Mouse (Mus musculus): ENCODE data around the gene Olfr1086. TPM values are rescaled to one million over a fixed set of nuclear protein-coding genes. Genes with fewer than 3 reads are reported as not detected.

The Olfr1086 gene
- polyA plus RNA-seq (2014; fragmentation: Illumina TruSeq; extraction: RNeasy Lipid Tissue Mini Kit (QIAGEN cat#74804); ENCODE audit: low read depth, low replicate concordance) = not detected

GRCm38 (mm10) chr2:86679992-86680391 lies at the start of gene Olfr1086:
Olfr1086 (minus strand) TSS chr2:86680092.

GRCm38 (mm10) chr2:86698295-86698694 lies 18.4 kb upstream of the Olfr1086 start, which contains the start of gene Olfr1087:
Olfr1087 (minus strand) TSS chr2:86698395.

DNA sequence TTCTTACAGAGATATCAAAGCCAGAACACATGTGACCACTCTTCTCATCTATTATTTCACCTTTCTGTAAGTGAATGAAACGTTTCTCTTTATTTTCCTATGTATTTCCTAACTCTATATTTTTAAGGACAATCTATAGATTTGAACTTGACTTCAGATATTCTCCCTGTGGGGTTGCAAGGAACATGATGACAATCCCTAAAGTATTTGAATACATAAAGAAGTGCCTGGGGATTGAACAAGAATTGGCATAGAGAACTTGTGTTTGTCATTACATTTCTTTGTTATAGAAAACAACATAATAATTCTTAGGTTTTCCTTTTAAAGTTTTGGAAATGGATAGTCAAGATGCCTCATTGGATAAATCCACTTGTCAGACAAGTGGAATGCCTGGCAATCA lies 18.0 kb downstream of the Olfr1086 start, which contains the start of gene Olfr1085:
Gene Olfr1085, minus strand, starts transcription at position 101 of the 400 bp plus-strand sequence.

GRCm38 (mm10) chr2:86639625-86640024 lies 40.3 kb downstream of the Olfr1086 start, which contains the start of gene Olfr1084:
Olfr1084 (minus strand) TSS chr2:86639725.

Other genes starting within 250 kb of the Olfr1086 start
- gene Olfr1065, start 229.5 kb downstream of the Olfr1086 start, polyA plus RNA-seq (2014; fragmentation: Illumina TruSeq; extraction: RNeasy Lipid Tissue Mini Kit (QIAGEN cat#74804); ENCODE audit: low read depth, low replicate concordance) = not detected
- not detected for gene Olfr1066, start 223.8 kb downstream of the Olfr1086 start, polyA plus RNA-seq (2014; fragmentation: Illumina TruSeq; extraction: RNeasy Lipid Tissue Mini Kit (QIAGEN cat#74804); ENCODE audit: low read depth, low replicate concordance)
- not detected for gene Olfr228, start 192.7 kb downstream of the Olfr1086 start, polyA plus RNA-seq (2014; fragmentation: Illumina TruSeq; extraction: RNeasy Lipid Tissue Mini Kit (QIAGEN cat#74804); ENCODE audit: low read depth, low replicate concordance)
- not detected for gene Olfr1076, start 171.6 kb downstream of the Olfr1086 start, polyA plus RNA-seq (2014; fragmentation: Illumina TruSeq; extraction: RNeasy Lipid Tissue Mini Kit (QIAGEN cat#74804); ENCODE audit: low read depth, low replicate concordance)
- gene Olfr1079, start 137.6 kb downstream of the Olfr1086 start, polyA plus RNA-seq (2014; fragmentation: Illumina TruSeq; extraction: RNeasy Lipid Tissue Mini Kit (QIAGEN cat#74804); ENCODE audit: low read depth, low replicate concordance) = not detected
- gene Olfr1080, start 121.9 kb downstream of the Olfr1086 start, polyA plus RNA-seq (2014; fragmentation: Illumina TruSeq; extraction: RNeasy Lipid Tissue Mini Kit (QIAGEN cat#74804); ENCODE audit: low read depth, low replicate concordance) = not detected
- not detected for gene Olfr1082, start 81.1 kb downstream of the Olfr1086 start, polyA plus RNA-seq (2014; fragmentation: Illumina TruSeq; extraction: RNeasy Lipid Tissue Mini Kit (QIAGEN cat#74804); ENCODE audit: low read depth, low replicate concordance)
- not detected for gene Olfr1084, start 40.4 kb downstream of the Olfr1086 start, polyA plus RNA-seq (2014; fragmentation: Illumina TruSeq; extraction: RNeasy Lipid Tissue Mini Kit (QIAGEN cat#74804); ENCODE audit: low read depth, low replicate concordance)
- gene Olfr1085, start 18.1 kb downstream of the Olfr1086 start, polyA plus RNA-seq (2014; fragmentation: Illumina TruSeq; extraction: RNeasy Lipid Tissue Mini Kit (QIAGEN cat#74804); ENCODE audit: low read depth, low replicate concordance) = not detected
- gene Olfr1087, start 18.3 kb upstream of the Olfr1086 start, polyA plus RNA-seq (2014; fragmentation: Illumina TruSeq; extraction: RNeasy Lipid Tissue Mini Kit (QIAGEN cat#74804); ENCODE audit: low read depth, low replicate concordance) = not detected
- not detected for gene Olfr1089, start 53.6 kb upstream of the Olfr1086 start, polyA plus RNA-seq (2014; fragmentation: Illumina TruSeq; extraction: RNeasy Lipid Tissue Mini Kit (QIAGEN cat#74804); ENCODE audit: low read depth, low replicate concordance)
- not detected for gene Olfr1090, start 78.9 kb upstream of the Olfr1086 start, polyA plus RNA-seq (2014; fragmentation: Illumina TruSeq; extraction: RNeasy Lipid Tissue Mini Kit (QIAGEN cat#74804); ENCODE audit: low read depth, low replicate concordance)
- gene Olfr1093, start 102.4 kb upstream of the Olfr1086 start, polyA plus RNA-seq (2014; fragmentation: Illumina TruSeq; extraction: RNeasy Lipid Tissue Mini Kit (QIAGEN cat#74804); ENCODE audit: low read depth, low replicate concordance) = not detected
- not detected for gene Olfr141, start 129.9 kb upstream of the Olfr1086 start, polyA plus RNA-seq (2014; fragmentation: Illumina TruSeq; extraction: RNeasy Lipid Tissue Mini Kit (QIAGEN cat#74804); ENCODE audit: low read depth, low replicate concordance)
- not detected for gene Olfr1094, start 144.6 kb upstream of the Olfr1086 start, polyA plus RNA-seq (2014; fragmentation: Illumina TruSeq; extraction: RNeasy Lipid Tissue Mini Kit (QIAGEN cat#74804); ENCODE audit: low read depth, low replicate concordance)
- gene Olfr1095, start 171.6 kb upstream of the Olfr1086 start, polyA plus RNA-seq (2014; fragmentation: Illumina TruSeq; extraction: RNeasy Lipid Tissue Mini Kit (QIAGEN cat#74804); ENCODE audit: low read depth, low replicate concordance) = not detected
- gene Gm13723, start 194.7 kb upstream of the Olfr1086 start, polyA plus RNA-seq (2014; fragmentation: Illumina TruSeq; extraction: RNeasy Lipid Tissue Mini Kit (QIAGEN cat#74804); ENCODE audit: low read depth, low replicate concordance) = not detected
- not detected for gene Olfr1097, start 212.1 kb upstream of the Olfr1086 start, polyA plus RNA-seq (2014; fragmentation: Illumina TruSeq; extraction: RNeasy Lipid Tissue Mini Kit (QIAGEN cat#74804); ENCODE audit: low read depth, low replicate concordance)
- not detected for gene Olfr1098, start 244.5 kb upstream of the Olfr1086 start, polyA plus RNA-seq (2014; fragmentation: Illumina TruSeq; extraction: RNeasy Lipid Tissue Mini Kit (QIAGEN cat#74804); ENCODE audit: low read depth, low replicate concordance)